Mouse (Mus musculus) myocyte (in vitro differentiated cells): ENCODE results near the gene Angpt4.

Experiments used
- CEBPB ChIP-seq: IDR thresholded peaks from 2 replicates; pipeline ENCODE4 v1.6.1; 2011; ENCODE audit warnings: mild to moderate bottlenecking, moderate library complexity; ENCODE audit not compliant: poor library complexity, insufficient read depth, severe bottlenecking
- E2F4 ChIP-seq: IDR thresholded peaks from one replicate; pipeline ENCODE4 v1.6.1; 2011; ENCODE audit warnings: mild to moderate bottlenecking, control low read depth, moderate library complexity; ENCODE audit not compliant: insufficient read depth
- MAX ChIP-seq: IDR thresholded peaks from one replicate; pipeline ENCODE4 v1.6.1; 2011; ENCODE audit warnings: low read depth, mild to moderate bottlenecking, control low read depth
- POLR2A ChIP-seq: IDR thresholded peaks from one replicate; pipeline ENCODE4 v1.6.1; 2011; ENCODE audit warnings: low read depth, mild to moderate bottlenecking, control low read depth, moderate library complexity; ENCODE audit not compliant: insufficient read length
- POLR2AphosphoS2 ChIP-seq: IDR thresholded peaks from one replicate; pipeline ENCODE4 v1.6.1; 2011; ENCODE audit warnings: low read depth, control low read depth; ENCODE audit not compliant: insufficient read length
- TCF12 ChIP-seq: IDR thresholded peaks from one replicate; pipeline ENCODE4 v1.6.1; 2011; ENCODE audit warnings: mild to moderate bottlenecking, control low read depth; ENCODE audit not compliant: poor library complexity, insufficient read depth, severe bottlenecking

DNA sequence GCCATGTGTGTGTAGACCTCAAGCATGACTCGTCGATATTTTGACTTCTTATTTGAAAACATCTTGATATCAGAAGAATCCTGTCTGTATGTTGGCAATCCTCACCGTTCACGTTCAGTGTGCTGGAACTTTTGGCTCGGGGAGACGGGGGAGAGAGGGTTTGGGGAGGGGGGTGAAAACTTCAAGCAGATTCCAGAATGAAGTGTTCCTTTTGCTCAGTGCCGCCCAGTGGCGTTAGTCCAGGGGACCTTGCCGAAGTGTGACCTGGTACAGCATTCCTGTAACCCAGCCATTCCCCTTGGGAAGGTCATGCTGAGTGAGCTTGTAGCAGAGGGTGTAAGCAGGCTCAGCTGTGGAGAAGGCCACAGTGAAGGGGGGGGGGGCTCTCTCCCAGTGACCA lies 8.1 kb downstream of the Angpt4 start:
- TF ChIP-seq POLR2A, result no peak
- TF ChIP-seq TCF12, result no peak
- no peak for TF ChIP-seq MAX
- TF ChIP-seq CEBPB, result no peak
- TF ChIP-seq POLR2AphosphoS2, result no peak
- no peak for TF ChIP-seq E2F4
